Mouse (Mus musculus): ENCODE measurements around the gene Pdss2. TPM values are rescaled to one million over a fixed set of nuclear protein-coding genes. Genes with fewer than 3 reads are reported as not detected.

Gene Pdss2
- polyA plus RNA-seq, 1 experiment from 2014 or later: 15.2 TPM

GRCm38 (mm10) chr10:43372315-43372714 is 151.0 kb downstream of the Pdss2 start:
- Histone ChIP-seq H3K9me3 (replicated peaks) (no peaks in the 10 kb centered on the region), H3K36me3 (no peaks in the 10 kb centered on the region), H3K27me3 (ENCODE audit: low read depth, poor library complexity, severe bottlenecking) (no peaks in the 10 kb centered on the region), H3K4me1 (no peaks in the 10 kb centered on the region), H3K4me3 (no peak overlapping the region), H3K27ac (replicated peaks) (no peak overlapping the region)
- no peak for DNase-seq (ENCODE audit: low spot score)
- 91% methylated on average over 7 of the region's 7 CpGs for WGBS

- Histone ChIP-seq H3K27ac (replicated peaks) (no peak overlapping the region), H3K27me3 (ENCODE audit: low read depth, poor library complexity, severe bottlenecking) (no peaks in the 10 kb centered on the region), H3K4me1 (no peaks in the 10 kb centered on the region), H3K4me3 (no peak overlapping the region), H3K36me3 (no peaks in the 10 kb centered on the region), H3K9me3 (replicated peaks) (no peaks in the 10 kb centered on the region)
- no peak for DNase-seq (ENCODE audit: low spot score)
- 93% methylated on average over 9 of the region's 9 CpGs for WGBS
Observed at GRCm38 (mm10) chr10:43373035-43373434, 151.7 kb downstream of the Pdss2 start.

GRCm38 (mm10) chr10:43373666-43374065 is 152.4 kb downstream of the Pdss2 start:
- 89% methylated on average over 12 of the region's 12 CpGs for WGBS
- Histone ChIP-seq H3K27ac (replicated peaks) (no peak overlapping the region), H3K4me3 (no peak overlapping the region), H3K27me3 (ENCODE audit: low read depth, poor library complexity, severe bottlenecking) (no peaks in the 10 kb centered on the region), H3K36me3 (no peaks in the 10 kb centered on the region), H3K9me3 (replicated peaks) (no peaks in the 10 kb centered on the region), H3K4me1 (no peaks in the 10 kb centered on the region)
- no peak for DNase-seq (ENCODE audit: low spot score)

GRCm38 (mm10) chr10:43375286-43375685 is 154.0 kb downstream of the Pdss2 start:
- Histone ChIP-seq H3K9me3 (replicated peaks) (no peaks in the 10 kb centered on the region), H3K4me3 (no peak overlapping the region), H3K27me3 (ENCODE audit: low read depth, poor library complexity, severe bottlenecking) (no peaks in the 10 kb centered on the region), H3K36me3 (no peaks in the 10 kb centered on the region), H3K4me1 (no peaks in the 10 kb centered on the region), H3K27ac (replicated peaks) (no peak overlapping the region)
- no peak for DNase-seq (ENCODE audit: low spot score)
- 88% methylated on average over 4 of the region's 4 CpGs for WGBS

GRCm38 (mm10) chr10:43376749-43377148 is 155.5 kb downstream of the Pdss2 start:
- no peaks in the 10 kb centered on the region for H3K9me3 ChIP-seq (replicated peaks)
- WGBS: 91% methylated on average over 8 of the region's 8 CpGs
- no peak overlapping the region for H3K4me3 ChIP-seq
- DNase-seq (ENCODE audit: low spot score): no peak
- H3K4me1 ChIP-seq: no peaks in the 10 kb centered on the region
- no peaks in the 10 kb centered on the region for H3K36me3 ChIP-seq
- H3K27ac ChIP-seq (replicated peaks): no peak overlapping the region
- no peaks in the 10 kb centered on the region for H3K27me3 ChIP-seq (ENCODE audit: low read depth, poor library complexity, severe bottlenecking)

- no peak overlapping the region for H3K4me3 ChIP-seq
- no peaks in the 10 kb centered on the region for H3K9me3 ChIP-seq (replicated peaks)
- no peak overlapping the region for H3K27ac ChIP-seq (replicated peaks)
- WGBS: 43% methylated on average over 5 of the region's 5 CpGs
- H3K27me3 ChIP-seq (ENCODE audit: low read depth, poor library complexity, severe bottlenecking): no peaks in the 10 kb centered on the region
- peak; percentile 68 for DNase-seq (ENCODE audit: low spot score)
- no peaks in the 10 kb centered on the region for H3K4me1 ChIP-seq
- H3K36me3 ChIP-seq: no peaks in the 10 kb centered on the region
Observed at GRCm38 (mm10) chr10:43378279-43378678, 157.0 kb downstream of the Pdss2 start.

- 87% methylated on average over 15 of the region's 15 CpGs for WGBS
Observed at GRCm38 (mm10) chr10:43378732-43379644, 157.7 kb downstream of the Pdss2 start.

GRCm38 (mm10) chr10:43382660-43383059 is 161.4 kb downstream of the Pdss2 start:
- DNase-seq (ENCODE audit: low spot score): no peak
- H3K9me3 ChIP-seq (replicated peaks): no peaks in the 10 kb centered on the region
- H3K4me1 ChIP-seq: no peaks in the 10 kb centered on the region
- no peaks in the 10 kb centered on the region for H3K27me3 ChIP-seq (ENCODE audit: low read depth, poor library complexity, severe bottlenecking)
- 95% methylated on average over 3 of the region's 3 CpGs for WGBS
- H3K27ac ChIP-seq (replicated peaks): no peak overlapping the region
- H3K36me3 ChIP-seq: no peaks in the 10 kb centered on the region
- no peak overlapping the region for H3K4me3 ChIP-seq

More at GRCm38 (mm10) chr10:43378732-43379644, 157.7 kb downstream of the Pdss2 start:
- no peak for DNase-seq (ENCODE audit: low spot score)
- Histone ChIP-seq H3K4me1 (no peaks in the 10 kb centered on the region), H3K27me3 (ENCODE audit: low read depth, poor library complexity, severe bottlenecking) (no peaks in the 10 kb centered on the region), H3K27ac (replicated peaks) (no peak overlapping the region), H3K36me3 (no peaks in the 10 kb centered on the region), H3K9me3 (replicated peaks) (no peaks in the 10 kb centered on the region), H3K4me3 (no peak overlapping the region)

- H3K27ac ChIP-seq (replicated peaks): no peak overlapping the region
- WGBS: 89% methylated on average over 5 of the region's 5 CpGs
- no peak for DNase-seq (ENCODE audit: low spot score)
- no peaks in the 10 kb centered on the region for H3K9me3 ChIP-seq (replicated peaks)
- no peaks in the 10 kb centered on the region for H3K36me3 ChIP-seq
- H3K4me1 ChIP-seq: no peaks in the 10 kb centered on the region
- H3K4me3 ChIP-seq: no peak overlapping the region
- H3K27me3 ChIP-seq (ENCODE audit: low read depth, poor library complexity, severe bottlenecking): no peaks in the 10 kb centered on the region
Observed at GRCm38 (mm10) chr10:43384623-43385022, 163.3 kb downstream of the Pdss2 start.

GRCm38 (mm10) chr10:43392921-43393320 is 171.6 kb downstream of the Pdss2 start:
- Histone ChIP-seq H3K9me3 (replicated peaks) (0 out of 2 replicates have a peak, but pooled peaks cover 2% of the 10 kb centered on the region), H3K27ac (replicated peaks) (no peak overlapping the region), H3K4me1 (no peaks in the 10 kb centered on the region), H3K4me3 (no peak overlapping the region), H3K27me3 (ENCODE audit: low read depth, poor library complexity, severe bottlenecking) (no peaks in the 10 kb centered on the region), H3K36me3 (peaks cover 16% of the 10 kb centered on the region)
- DNase-seq (ENCODE audit: low spot score): no peak
- 87% methylated on average over 2 of the region's 2 CpGs for WGBS

GRCm38 (mm10) chr10:43393818-43394217 is 172.5 kb downstream of the Pdss2 start:
- 91% methylated on average over 6 of the region's 6 CpGs for WGBS
- Histone ChIP-seq H3K27ac (replicated peaks) (no peak overlapping the region), H3K36me3 (peaks cover 25% of the 10 kb centered on the region), H3K4me3 (no peak overlapping the region), H3K27me3 (ENCODE audit: low read depth, poor library complexity, severe bottlenecking) (no peaks in the 10 kb centered on the region), H3K9me3 (replicated peaks) (0 out of 2 replicates have a peak, but pooled peaks cover 2% of the 10 kb centered on the region), H3K4me1 (no peaks in the 10 kb centered on the region)
- no peak for DNase-seq (ENCODE audit: low spot score)

GRCm38 (mm10) chr10:43395824-43396223 is 174.5 kb downstream of the Pdss2 start:
- H3K4me1 ChIP-seq: no peaks in the 10 kb centered on the region
- no peak for DNase-seq (ENCODE audit: low spot score)
- 92% methylated on average over 4 of the region's 4 CpGs for WGBS
- peaks cover 26% of the 10 kb centered on the region for H3K36me3 ChIP-seq
- 0 out of 2 replicates have a peak, but pooled peaks cover 2% of the 10 kb centered on the region for H3K9me3 ChIP-seq (replicated peaks)
- H3K27ac ChIP-seq (replicated peaks): no peak overlapping the region
- H3K27me3 ChIP-seq (ENCODE audit: low read depth, poor library complexity, severe bottlenecking): no peaks in the 10 kb centered on the region
- H3K4me3 ChIP-seq: no peak overlapping the region

- WGBS: 82% methylated on average over 7 of the region's 7 CpGs
- H3K27me3 ChIP-seq (ENCODE audit: low read depth, poor library complexity, severe bottlenecking): no peaks in the 10 kb centered on the region
- no peak for DNase-seq (ENCODE audit: low spot score)
- H3K4me1 ChIP-seq: no peaks in the 10 kb centered on the region
- H3K9me3 ChIP-seq (replicated peaks): 0 out of 2 replicates have a peak, but pooled peaks cover 2% of the 10 kb centered on the region
- no peak overlapping the region for H3K27ac ChIP-seq (replicated peaks)
- H3K36me3 ChIP-seq: peaks cover 26% of the 10 kb centered on the region
- H3K4me3 ChIP-seq: no peak overlapping the region
Observed at GRCm38 (mm10) chr10:43399596-43400316, 178.5 kb downstream of the Pdss2 start.

All from midbrain, embryonic 10.5 days (tissue).